ENCODE assay signal across 20 mouse cellular contexts in genomic region chr10:110570465-110570864, GRCm38 (mm10).
"Had no signal": no experiment of that assay in that cellular context is flagged by ENCODE, and none has a peak within 500 bp of the region (broad histone marks: within the 10 kb centered on the region; RNA-seq: fewer than 3 reads in every experiment).

No protein-coding gene starts in this region.

- H3K4me1 ChIP-seq: limb, embryonic 12.5 days; limb, embryonic 15.5 days; midbrain, embryonic 15.5 days; neural tube, embryonic 13.5 days; stomach, embryonic 15.5 days had no signal

- H3K9me3 ChIP-seq: limb, embryonic 12.5 days; limb, embryonic 15.5 days; midbrain, embryonic 12.5 days; midbrain, embryonic 15.5 days; neural tube, embryonic 13.5 days; stomach, embryonic 15.5 days had no signal

- H3K36me3 ChIP-seq: limb, embryonic 12.5 days; limb, embryonic 15.5 days; midbrain, embryonic 12.5 days; midbrain, embryonic 15.5 days; neural tube, embryonic 13.5 days; stomach, embryonic 15.5 days had no signal

- H3K4me3 ChIP-seq: limb, embryonic 12.5 days; limb, embryonic 15.5 days; midbrain, embryonic 12.5 days; midbrain, embryonic 15.5 days; myocyte; neural tube, embryonic 13.5 days; stomach, embryonic 15.5 days had no signal

- ATAC-seq: intestine, postnatal 0 days; lung, postnatal 0 days; midbrain, embryonic 15.5 days had no signal

- DNase-seq: kidney, adult 2 months; kidney, postnatal 14 days; kidney, postnatal 4 days; liver, postnatal 0 days; lung, embryonic 14.5 days; retina, postnatal 1 day; thymus, adult 18-20 months; thymus, postnatal 36 days had no signal

- H3K27me3 ChIP-seq: limb, embryonic 12.5 days; limb, embryonic 15.5 days; midbrain, embryonic 12.5 days; midbrain, embryonic 15.5 days; neural tube, embryonic 13.5 days; stomach, embryonic 15.5 days had no signal

- H3K4me2 ChIP-seq: limb, embryonic 12.5 days; limb, embryonic 15.5 days; liver, embryonic 11.5 days; lung, embryonic 14.5 days; midbrain, embryonic 12.5 days; midbrain, embryonic 15.5 days; neural tube, embryonic 13.5 days; stomach, embryonic 15.5 days had no signal

- H3K9ac ChIP-seq: limb, embryonic 12.5 days; limb, embryonic 15.5 days; liver, embryonic 14.5 days; liver, postnatal 0 days; lung, embryonic 14.5 days; midbrain, embryonic 12.5 days; midbrain, embryonic 15.5 days; neural tube, embryonic 13.5 days; stomach, embryonic 15.5 days had no signal

- H3K27ac ChIP-seq: limb, embryonic 12.5 days; limb, embryonic 15.5 days; liver, embryonic 14.5 days; macrophage; midbrain, embryonic 12.5 days; midbrain, embryonic 15.5 days; neural tube, embryonic 13.5 days; stomach, embryonic 15.5 days had no signal
